Mouse (Mus musculus) mouse embryonic stem cell (cell line): Measurements from ENCODE around the gene Socs7.
"Not testable (repeated sequence)": the region's sequence is repeated elsewhere in the genome, so short reads cannot be mapped to it uniquely, and the experiment has no call there.

ENCODE experiments used
- in situ Hi-C, 2 experiments: fragments of 300-500 bp; cut with MboI; formaldehyde crosslinking; loops; 1 replicate in 1 of 2; 3 replicates in 1 of 2; pipeline ENCODE4 v1.14.3; 2019 to 2020; ENCODE audit warnings: low sequenced_read_pairs in 2 of 2, low pct_unique_long_range_greater_than_20kb in 1 of 2, mixed read lengths in 1 of 2; ENCODE audit not compliant: unreplicated experiment in 1 of 2

The Socs7 gene

DNA sequence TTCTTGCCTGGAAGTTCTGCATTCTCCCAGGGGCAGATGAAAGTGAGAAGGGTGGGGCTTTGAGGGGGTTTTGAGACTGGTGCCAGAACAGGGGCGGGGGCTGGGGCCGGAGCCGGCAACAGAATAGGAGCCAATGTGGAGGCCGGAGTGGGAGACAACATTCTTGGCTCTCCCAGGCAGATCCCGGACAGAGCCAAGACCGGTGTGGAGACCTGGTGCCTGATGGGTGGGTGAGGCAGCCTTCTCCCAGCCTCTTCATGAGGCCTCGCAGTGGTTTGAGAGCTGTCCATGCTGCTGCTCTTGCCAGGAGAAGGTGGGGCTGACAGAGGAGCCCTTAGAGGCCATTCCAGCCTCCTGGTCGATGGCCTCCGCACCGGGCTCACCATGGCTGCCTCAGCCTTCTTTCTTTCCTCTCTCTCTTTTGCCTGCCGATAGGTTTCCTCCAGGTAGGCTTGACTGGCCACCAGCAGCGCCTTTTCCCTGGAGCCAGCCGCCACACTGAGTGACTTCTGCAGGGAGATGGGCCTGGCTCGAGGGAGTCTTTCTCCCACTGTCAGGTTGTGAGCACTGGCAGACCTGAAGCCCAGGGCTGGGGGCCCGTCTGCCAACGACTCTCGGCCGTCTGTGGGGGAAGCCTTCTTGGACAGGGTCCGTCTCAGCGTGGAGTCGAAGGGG lies 23.9 kb upstream of the Socs7 start:
- in situ Hi-C loops: no loop called here

DNA sequence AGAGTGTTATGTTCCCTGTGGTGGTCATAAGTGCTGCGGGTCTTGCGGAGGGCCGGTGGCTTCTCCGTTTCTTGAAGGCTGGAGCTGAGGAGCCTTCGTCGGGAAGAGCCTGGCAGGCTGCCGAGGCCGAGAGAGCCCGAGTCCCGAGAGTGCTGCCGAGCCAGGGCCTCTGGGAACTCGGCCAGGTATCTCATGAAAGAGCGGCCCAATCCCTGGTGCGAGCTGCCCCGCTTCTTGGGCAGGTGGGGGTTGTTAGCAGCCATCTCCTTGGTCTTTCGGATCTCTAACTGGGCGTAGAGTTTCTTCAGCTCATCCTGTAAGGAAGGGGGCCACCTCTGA lies 23.4 kb upstream of the Socs7 start:
- in situ Hi-C loops: no loop called here

DNA sequence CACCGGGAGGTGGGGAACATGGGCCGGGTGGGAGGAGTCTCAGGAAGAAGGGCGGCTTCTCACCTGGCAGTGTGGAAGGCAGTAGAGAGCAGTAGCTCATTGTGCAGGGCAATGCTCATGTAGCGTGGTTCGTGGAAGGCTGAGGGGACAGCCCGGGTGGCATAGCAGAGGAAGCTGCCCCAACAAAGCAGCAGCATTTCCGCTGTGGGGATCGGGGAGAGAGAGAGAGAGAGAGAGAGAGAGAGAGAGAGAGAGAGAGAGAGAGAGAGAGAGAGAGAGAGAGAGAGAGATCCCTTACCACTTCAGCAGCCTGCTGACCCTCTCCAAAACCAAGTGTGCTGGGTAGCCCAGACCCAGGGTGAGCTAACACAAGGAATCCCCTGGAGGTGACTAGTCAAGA lies 19.2 kb upstream of the Socs7 start:
- in situ Hi-C loops: no loop called here

DNA sequence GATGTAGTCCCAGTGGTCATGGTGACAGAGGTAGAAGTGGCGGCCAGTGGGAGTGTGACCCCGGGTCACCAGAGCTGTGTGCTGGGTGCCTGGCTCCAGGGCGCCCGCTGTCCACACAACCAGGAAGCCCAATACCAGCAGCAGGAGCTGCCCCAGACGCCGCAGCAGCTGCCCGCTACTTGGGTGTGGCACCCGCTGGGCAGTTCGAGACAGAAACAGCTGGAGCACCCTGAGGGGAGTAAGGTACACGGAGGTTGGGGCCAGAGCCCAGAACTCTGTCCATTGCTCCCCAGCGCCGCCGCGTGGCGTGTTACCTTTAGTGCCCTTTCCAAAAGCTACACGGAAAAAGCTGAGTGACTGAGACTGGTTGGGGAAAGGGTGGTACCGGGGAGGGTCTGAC lies 18.7 kb upstream of the Socs7 start:
- in situ Hi-C loops: no loop called here

DNA sequence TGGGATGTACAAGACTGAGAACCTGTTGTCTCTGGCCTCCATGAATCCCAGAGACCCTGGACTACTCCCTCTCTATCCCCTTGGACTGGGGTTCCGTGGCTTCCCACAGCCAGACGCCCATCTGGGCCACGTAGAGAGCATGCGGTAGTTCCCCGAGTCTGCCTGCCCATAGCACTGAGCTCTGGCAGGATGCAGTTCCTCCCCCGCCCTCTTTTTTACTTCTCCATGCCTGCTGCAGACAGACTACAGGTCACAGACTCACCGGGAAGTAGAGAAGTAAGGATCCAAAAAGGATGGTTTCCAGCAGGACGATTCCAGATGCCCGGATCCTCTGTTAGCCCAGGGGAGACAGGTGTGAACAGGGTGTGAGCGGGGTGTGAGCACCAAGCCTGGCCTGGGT lies 16.9 kb upstream of the Socs7 start:
- in situ Hi-C loops: no loop called here

DNA sequence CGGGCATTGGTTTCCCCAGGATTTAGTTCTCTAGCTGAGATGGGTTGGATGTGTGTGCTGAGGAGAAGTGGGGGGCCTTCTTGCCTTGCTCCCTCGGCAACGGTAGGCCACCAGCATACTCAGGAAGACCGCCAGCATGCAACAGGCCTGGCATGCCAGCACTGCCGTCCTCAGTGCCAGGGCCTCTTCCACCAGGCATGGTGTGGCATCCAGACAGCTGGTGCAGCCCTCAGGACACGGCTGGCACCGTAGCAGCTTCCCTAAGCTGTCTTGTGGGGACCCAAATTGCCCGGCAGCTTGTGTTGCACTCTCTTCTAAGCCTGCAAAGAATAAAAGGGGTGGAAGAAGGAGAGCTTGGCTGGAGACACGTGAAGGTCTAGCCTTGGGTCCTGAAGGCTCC lies 16.0 kb upstream of the Socs7 start:
- in situ Hi-C loops: no loop called here

DNA sequence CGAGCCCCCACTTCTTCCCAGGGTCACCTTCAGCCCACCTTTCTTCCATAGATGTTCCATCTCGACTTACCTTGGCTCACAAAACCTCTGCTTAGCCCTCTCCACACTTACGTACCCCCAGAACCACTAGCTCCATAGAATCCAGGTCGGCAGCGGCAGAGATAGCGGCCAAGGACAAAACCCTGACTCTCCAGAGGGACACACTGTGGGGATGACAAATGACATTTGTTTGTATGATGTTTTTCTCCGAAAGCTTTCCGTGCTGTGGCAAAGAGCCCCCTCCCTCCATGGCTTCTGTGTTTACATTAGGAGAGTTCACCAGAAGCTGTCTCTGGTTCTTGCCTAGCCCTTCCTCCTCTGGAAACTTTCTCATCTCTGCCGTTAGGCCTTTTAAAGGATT lies 15.1 kb upstream of the Socs7 start:
- in situ Hi-C loops: no loop called here

DNA sequence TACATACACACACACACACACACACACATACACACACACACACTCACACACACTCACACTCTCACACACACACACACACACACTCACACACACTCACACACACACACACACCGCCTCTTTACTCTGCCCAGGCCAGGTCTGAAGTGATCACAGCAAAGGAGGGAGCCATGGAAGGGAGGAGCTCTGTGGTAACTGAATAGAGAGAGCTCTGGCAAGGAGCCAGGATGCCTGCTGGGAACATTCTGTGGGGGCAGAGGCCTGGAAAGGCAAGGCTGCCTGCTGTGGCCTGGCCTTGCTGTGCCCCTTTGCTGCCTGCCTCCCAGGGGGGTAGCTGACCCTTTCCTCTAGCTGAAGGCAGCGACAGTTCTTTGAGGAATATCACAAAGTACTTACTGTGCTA lies 12.3 kb upstream of the Socs7 start:
- in situ Hi-C loops: no loop called here

DNA sequence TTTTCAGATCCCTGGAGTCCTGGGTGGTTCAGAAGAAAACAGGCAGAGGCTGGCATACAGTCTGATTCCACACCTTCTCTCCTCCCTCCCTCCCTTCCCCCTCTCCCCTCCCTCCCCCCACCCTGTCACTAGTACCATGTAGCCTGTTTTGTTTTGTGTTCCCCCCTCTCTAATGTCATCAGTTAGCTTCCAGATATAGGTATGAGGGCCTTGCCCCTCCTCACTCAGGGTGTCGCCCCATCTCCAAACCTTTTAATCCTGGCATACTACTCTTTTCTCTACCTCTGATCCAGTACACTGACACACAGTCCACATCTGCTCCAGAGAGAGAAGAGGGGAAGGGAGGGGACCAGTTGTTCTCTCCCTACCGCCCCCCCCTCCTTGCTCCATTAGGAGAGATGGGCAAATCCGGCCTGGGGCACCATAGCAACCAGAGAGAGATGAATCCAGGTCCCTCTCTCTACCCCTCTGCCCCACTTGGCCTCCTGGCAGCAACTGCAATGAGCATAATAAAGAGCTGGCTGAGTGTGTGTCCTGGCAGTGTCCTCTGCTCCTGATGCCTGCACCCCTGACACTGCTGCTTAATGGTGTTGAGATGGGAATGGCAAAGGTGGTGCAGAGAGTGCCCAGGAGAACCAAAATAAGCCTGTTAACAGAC lies 10.2 kb upstream of the Socs7 start, which contains the start of gene Gpr179:
Gpr179 (minus strand) TSS at position 51 of the 658 bp plus-strand sequence.
- in situ Hi-C loops: no loop called here

DNA sequence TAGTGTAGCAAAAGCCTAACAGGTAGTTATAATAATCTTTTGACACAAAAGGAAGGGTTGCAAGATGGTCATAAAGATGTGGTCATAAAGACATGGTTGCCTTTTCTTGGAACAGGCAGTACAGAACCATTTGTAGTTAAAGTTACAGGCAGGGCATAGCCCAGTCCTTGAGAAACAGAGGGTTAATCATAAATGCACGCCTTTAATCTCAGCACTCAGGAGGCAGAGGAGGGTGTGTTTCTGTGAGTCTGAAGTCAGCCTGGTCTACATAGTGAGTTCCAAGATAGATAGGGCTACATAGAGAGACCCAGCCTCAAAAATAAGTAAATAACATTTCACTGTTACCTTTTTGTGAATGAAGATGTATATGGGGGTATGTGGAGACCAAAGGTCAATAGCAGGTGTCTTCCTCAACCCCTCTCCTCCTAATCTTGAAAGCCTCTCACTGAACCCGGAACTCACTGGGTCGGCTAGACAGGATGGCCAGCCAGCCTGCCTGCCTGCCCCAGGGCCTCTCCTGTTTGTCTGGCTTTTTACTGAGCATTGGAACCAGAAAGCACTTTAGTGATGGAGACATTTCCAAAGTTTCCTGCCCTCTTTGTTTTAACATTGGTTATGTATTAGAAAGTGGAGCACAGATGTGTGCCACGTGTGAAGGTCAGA lies 9.3 kb upstream of the Socs7 start:
- in situ Hi-C loops: no loop called here

DNA sequence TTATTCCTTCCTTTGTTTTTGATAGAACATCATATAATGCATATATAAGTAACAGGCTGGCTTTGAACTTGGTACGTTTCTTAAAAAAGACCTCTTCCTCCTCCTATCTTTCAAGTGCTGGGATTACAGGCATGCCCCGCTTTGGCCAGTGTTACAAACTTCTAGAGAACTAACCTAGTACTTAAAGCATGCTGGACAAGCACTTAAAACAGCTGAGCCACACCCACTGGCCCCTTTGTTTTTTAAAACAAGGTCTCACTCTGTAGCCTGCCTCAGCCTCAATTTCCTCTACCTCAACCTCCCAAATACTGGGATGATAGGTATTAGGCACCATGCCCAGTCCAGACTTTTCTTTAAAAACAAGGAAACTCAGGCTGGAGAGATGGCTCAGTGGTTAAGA lies 7.7 kb upstream of the Socs7 start:
- in situ Hi-C loops: no loop called here

DNA sequence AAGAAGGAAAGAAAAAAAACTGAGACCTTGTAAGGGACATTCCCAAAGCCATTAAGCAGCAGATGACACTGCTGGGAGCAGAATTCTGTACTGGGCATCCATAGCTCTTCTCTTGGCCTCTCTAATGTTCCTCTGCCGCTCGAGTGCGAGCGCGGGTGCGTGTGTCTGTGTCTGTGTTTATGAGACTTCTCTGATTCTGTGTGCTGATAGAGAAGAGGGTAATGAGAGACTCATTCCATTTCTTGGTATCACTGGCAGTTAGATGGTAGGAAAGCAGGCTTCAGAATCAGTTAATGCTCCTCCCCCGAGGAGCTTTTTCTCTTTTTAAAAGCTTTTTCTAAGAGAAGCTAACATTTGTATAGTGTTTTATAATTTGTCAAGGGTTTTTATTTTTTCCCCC lies 7.1 kb upstream of the Socs7 start:
- in situ Hi-C loops: no loop called here

DNA sequence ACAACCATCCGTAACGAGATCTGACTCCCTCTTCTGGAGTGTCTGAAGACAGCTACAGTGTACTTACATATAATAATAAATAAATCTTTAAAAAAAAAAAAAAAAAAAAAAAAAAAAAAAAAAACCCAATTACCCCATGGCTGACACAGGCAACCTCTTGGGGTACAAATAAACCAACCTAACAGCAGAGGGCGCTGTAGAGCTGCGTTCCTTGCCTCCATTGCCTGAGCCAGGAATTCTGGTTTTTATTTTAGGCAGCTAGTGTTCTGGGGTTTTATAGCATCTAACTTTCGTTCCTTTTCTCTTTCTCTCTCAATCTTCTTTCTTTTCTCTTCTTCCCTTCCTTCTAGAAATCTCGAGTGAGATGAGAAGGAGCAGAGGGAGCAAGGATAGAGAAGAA lies 4.7 kb upstream of the Socs7 start:
- in situ Hi-C loops: not testable (repeated sequence)

DNA sequence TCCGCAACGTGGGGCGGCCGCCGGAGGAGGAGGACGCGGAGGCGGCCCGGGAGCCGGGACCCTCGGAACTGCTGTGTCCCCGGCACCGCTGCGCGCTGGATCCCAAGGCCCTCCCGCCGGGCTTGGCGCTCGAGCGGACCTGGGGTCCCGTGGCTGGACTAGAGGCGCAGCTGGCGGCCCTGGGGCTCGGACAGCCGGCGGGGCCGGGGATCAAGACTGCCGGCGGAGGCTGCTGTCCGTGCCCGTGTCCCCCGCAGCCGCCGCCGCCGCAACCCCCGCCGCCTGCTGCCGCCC lies 245 bp downstream of the Socs7 start:
- in situ Hi-C loops: no loop called here

DNA sequence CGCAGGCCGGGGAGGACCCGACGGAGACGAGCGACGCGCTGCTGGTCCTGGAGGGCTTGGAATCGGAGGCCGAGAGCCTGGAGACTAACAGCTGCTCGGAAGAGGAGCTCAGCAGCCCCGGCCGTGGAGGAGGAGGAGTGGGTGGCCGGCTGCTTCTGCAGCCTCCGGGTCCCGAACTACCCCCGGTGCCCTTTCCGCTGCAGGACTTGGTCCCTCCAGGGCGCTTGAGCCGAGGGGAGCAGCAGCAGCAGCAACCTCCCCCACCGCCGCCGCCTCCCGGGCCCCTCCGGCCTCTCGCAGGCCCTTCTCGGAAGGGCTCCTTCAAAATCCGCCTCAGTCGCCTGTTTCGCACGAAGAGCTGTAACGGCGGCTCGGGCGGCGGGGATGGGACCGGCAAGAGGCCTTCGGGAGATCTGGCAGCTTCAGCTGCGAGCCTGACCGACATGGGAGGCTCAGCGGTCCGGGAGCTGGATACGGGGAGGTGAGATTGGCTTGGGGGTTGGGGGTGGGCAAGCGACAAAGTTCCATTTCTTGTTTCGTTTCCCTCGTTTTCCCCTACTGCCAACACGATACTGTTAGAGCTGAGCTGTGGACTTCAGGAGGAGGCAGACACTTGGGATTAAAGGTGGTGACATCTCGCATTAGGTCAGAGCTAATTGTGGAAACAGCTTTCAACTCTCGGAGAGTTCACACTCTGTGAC lies 742 bp downstream of the Socs7 start:
- in situ Hi-C loops: no loop called here

DNA sequence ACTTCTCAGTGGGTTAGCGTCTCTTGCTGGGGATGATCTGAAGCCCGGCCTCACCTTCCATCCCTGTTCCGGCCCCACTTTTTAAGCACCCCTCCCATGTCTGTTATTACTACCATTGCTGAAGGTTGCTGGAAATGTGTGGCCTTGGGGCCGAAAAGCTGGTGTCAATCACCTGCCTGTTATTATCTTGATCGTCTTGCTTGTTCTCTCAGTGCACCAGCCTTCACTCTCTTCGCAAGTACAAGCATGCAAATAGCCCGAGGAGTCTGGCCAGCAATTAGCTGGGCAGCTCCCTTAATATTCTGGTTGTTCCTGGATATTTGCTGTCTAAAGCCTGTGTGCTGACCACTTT lies 1.3 kb downstream of the Socs7 start:
- in situ Hi-C loops: no loop called here

DNA sequence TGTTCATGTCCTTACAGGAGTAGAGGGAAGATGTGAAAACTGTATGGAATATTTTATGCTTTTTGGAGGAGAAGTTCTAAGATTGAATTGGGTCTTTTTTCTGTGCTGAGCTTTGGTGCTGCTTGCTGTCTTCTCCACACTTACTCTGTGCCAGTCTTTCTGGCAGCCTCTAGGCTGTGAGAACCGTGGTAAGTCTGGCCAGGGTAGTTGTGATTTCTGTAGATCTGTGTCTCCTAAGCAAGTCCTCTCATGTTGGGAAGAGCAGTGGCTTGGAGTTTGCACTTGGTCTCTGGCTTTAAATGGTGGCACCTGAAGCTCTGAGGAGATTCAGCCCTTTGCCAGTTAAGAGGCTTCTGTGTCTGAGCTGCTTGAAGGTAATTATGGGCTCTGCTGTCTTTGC lies 3.2 kb downstream of the Socs7 start:
- in situ Hi-C loops: no loop called here

DNA sequence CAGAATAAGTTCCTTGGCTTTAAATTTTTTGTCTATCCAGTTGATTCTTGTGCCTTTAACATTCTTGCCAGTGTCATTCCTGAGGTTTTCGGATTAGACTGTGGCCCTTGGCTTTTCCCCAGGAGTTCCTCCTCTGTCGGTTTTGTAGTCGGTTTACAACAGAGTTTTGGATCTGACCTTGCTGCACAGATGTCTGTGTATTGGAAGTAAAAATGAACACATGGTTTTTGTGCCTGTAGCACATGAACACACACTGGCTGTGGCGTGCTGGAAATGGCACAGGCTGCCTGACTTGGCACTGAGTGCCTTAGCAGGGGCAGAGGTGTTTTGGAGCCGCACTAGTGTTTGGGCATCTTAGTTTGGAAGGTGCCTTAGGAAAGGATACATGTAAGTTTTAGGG lies 6.2 kb downstream of the Socs7 start:
- in situ Hi-C loops: no loop called here

DNA sequence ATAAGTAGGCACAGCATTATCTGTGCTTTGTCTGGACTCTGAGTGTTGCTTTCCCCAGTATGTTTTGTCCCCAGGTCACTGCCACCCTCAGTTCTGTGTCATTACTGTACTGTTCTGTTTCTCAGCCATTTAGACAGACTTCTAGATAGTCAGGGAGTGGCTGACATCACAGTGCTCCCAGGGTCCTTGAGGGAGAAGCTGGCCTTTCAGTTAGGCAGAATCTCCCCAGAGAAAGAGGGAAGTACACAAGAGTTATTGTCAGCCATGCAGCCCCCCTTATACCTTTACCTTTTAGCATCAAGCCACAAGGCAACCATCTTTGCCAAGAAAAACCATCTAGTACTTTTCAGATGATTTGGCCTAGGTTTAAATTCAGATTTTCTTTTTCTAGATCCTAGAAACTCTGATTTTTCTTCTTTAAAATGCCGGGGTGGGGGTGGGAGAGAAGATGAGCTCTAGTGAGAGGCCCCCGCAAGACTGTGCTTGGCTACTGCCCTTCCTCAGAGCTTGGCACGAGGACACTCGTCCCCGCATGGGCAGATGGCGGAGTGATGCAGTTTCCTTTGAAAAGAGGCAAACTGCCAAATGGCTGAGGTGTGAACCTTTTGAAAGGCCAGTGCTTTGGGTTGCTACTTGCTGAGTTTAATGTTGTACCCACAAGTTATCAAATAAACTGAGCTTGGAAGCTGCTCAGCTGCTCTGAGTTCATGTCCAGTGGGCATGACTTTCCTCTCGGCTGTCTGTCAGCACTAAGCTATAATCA lies 8.2 kb downstream of the Socs7 start:
- in situ Hi-C loops: no loop called here
